Mouse (Mus musculus) hindbrain, embryonic 10.5 days (tissue): ENCODE data around the gene Gpbar1. TPM values are rescaled to one million over a fixed set of nuclear protein-coding genes. Genes with fewer than 3 reads are reported as not detected.
A peak's percentile ranks its signal among the peaks of the same experiment; 100 is the strongest.
"Not testable (repeated sequence)": the region's sequence is repeated elsewhere in the genome, so short reads cannot be mapped to it uniquely, and the experiment has no call there.

Source experiments
- DNase-seq: peaks from one replicate; pipeline ENCODE4 v3.0.0-alpha.2; 2017; ENCODE audit warnings: low spot score
- H3K27ac ChIP-seq: fragments of 300-500 bp; sonication (generic); 2 replicates; pipeline ENCODE4 v1.5.1; 2016; ENCODE audit warnings: mild to moderate bottlenecking, moderate library complexity
- H3K27me3 ChIP-seq: fragments of 300-500 bp; sonication (generic); 2 replicates; pipeline ENCODE4 v1.6.1; 2016; ENCODE audit warnings: mild to moderate bottlenecking; ENCODE audit not compliant: poor library complexity, insufficient read depth, severe bottlenecking
- H3K36me3 ChIP-seq: fragments of 300-500 bp; sonication (generic); 2 replicates; pipeline ENCODE4 v1.6.1; 2016; ENCODE audit warnings: mild to moderate bottlenecking, moderate library complexity
- H3K4me1 ChIP-seq: fragments of 300-500 bp; sonication (generic); replicated peaks from 2 replicates; pipeline ENCODE4 v1.6.1; 2016; ENCODE audit warnings: mild to moderate bottlenecking
- H3K4me3 ChIP-seq: fragments of 300-500 bp; sonication (generic); 2 replicates; pipeline ENCODE4 v1.5.1; 2016; ENCODE audit warnings: mild to moderate bottlenecking, moderate library complexity
- H3K9me3 ChIP-seq: fragments of 300-500 bp; sonication (generic); 2 replicates; pipeline ENCODE4 v1.6.1; 2016; ENCODE audit warnings: mild to moderate bottlenecking, moderate library complexity
- WGBS: fragments of 180-500 bp; shearing (Covaris S2); methylation state at CpG from one replicate; pipeline ENCODE4 v1.1.7; 2016; 5-methylcytosine and 5-hydroxymethylcytosine counted together
- polyA plus RNA-seq: library from polyadenylated mRNA; unstranded; fragments of >200 nt; fragmentation: Nextera tagmentation; extraction: Ambion mirVana; gene quantifications from 2 replicates; pipeline ENCODE4 v1.2.1, GENCODE M21; 2016

Gene Gpbar1
- polyA plus RNA-seq, 1 experiment from 2014 or later = 0.24 TPM

DNA sequence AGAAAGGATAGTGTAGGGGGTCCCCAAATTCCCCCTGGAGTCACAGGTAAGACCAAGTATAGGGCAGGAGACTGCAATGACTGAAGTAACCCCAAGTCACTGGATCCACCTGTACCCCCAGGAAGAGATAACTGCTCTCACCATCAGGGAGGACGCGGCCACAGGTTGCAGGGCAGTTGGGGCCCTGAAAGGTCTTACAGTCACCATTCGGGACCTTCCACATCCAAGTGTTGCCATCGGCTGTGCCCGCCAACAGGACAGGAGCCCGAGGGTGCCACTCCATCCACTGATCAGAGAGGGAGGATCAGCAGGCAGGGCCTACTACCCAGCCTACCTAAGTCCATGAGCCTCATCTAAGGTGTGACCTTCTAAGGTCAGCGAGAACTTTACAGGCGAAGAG is 3.5 kb downstream of the Gpbar1 start:
- H3K36me3 ChIP-seq = peaks cover 50% of the 10 kb centered on the region
- H3K4me1 ChIP-seq = peaks cover 38% of the 10 kb centered on the region
- no peak overlapping the region for H3K27ac ChIP-seq
- no peaks in the 10 kb centered on the region for H3K9me3 ChIP-seq
- H3K27me3 ChIP-seq = no peaks in the 10 kb centered on the region
- WGBS = 98% methylated on average over 8 of the region's 8 CpGs
- DNase-seq = no peak
- no peak overlapping the region for H3K4me3 ChIP-seq

DNA sequence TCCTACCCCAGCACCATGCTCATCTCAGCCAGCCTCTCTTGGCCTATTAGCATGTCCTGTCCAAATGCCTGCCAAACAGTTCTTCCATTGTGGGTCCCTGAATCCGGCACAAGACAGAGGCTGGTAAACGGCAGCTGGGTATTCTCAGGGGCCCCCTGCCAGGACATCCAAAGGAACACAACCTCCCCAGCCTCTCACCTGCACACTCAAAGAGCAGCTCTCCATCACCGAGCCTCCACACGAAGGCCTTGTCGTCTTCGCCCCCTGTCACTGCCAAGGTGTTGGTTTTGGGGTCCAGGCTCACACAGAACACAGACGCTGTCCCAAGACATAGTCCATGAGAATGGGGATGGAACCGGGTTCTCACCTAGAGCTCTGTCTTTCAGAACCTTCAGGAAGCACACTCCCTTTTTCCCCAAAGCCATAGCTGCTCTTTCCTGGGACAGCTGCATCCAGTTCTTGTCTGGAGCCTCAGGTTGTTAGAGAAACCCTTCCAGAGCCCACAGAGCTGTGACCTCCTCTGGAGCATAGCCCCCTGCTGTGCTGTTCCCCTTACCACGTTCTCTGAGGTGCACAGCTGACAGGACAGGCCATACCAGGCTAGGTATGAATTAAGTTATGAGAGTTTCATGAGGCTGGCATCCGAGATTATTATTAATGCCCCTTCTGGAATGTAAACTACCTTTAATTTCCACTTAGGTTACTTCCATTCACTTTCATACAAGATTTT is 4.7 kb downstream of the Gpbar1 start:
- Histone ChIP-seq H3K27ac (no peak overlapping the region), H3K36me3 (peaks cover 50% of the 10 kb centered on the region), H3K4me3 (peak overlapping the region; percentile 13; the same call in 1 of the 2 replicates), H3K4me1 (peaks cover 37% of the 10 kb centered on the region), H3K27me3 (no peaks in the 10 kb centered on the region), H3K9me3 (no peaks in the 10 kb centered on the region)
- no peak for DNase-seq
- WGBS = 89% methylated on average over 10 of the region's 10 CpGs

DNA sequence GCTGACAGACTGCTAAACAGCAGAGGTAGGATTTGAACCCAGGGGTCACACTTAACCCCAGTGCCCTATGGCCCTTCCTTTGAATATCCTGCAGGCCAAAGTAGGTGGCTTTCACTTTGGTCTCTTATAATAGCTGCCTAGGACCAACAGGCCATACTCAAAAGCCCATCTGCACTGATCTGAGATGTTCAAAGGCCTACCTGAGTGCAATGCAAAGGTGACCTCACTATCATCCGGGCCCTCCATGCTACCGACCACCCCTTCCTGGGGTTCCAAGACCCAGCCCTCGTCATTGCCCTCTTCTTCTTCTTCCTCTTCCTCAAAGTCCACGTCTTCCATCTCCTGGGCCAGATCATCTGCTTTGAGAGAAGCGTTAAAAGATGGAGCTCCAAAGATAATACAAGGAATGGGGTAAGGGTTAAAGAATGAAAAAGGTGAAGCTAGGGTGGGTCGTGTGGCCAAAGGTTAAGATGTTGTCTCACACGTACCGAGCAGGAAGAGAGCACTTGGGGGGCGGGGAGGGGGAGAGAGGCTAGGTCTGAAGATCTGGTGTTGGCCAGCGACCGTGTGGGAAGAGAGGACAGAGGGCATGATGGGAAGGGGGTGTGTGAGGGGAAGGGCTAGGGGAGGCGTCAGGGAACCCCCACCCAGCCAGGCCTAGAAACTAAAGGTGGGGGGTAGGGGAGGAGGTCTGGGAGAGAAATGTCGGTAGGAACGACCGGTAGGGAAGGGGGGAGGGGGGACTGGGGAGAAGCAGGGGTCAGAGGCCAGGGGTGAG is 5.5 kb downstream of the Gpbar1 start:
- Histone ChIP-seq H3K27me3 (no peaks in the 10 kb centered on the region), H3K36me3 (peaks cover 52% of the 10 kb centered on the region), H3K27ac (peak overlapping the region; percentile 88), H3K9me3 (no peaks in the 10 kb centered on the region), H3K4me1 (peaks cover 31% of the 10 kb centered on the region), H3K4me3 (peak overlapping the region; percentile 81)
- WGBS = 14% methylated on average over 15 of the region's 15 CpGs
- DNase-seq = no peak

DNA sequence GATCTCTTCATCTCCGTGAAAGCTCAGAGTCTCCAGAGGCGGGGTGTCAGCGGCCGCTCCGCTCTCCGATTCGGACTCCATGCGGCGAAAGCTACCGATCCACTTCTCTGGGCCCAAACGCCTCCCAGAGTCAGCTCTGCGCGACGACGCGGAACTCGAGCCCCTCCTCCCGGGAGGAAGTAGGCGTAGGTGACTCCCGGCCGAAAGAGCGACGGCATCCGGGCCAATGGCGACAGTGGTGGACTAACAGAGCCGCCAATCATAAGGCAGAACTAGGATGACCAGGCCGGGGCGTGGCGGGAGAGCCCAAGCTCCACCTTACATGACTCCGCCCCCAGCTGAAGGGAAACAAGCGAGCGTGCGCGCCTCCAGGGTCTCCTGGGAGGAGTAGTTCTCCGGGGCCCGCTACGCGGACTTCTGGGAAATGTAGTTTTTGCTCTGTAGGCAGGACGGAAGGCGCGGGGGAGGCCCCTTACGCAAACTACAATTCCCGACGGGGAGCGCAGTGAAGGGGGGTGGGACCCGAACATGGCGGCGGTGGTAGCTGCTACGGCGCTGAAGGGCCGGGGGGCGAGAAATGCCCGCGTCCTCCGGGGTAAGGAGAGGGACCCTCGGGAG is 6.3 kb downstream of the Gpbar1 start, which contains the start of the genes Aamp and Pnkd:
Gene Aamp, minus strand, starts transcription at position 196 of the 618 bp plus-strand sequence.
Gene Pnkd, plus strand, starts transcription at position 388 of the 618 bp plus-strand sequence.
- Histone ChIP-seq H3K4me1 (peaks cover 31% of the 10 kb centered on the region), H3K36me3 (peaks cover 52% of the 10 kb centered on the region), H3K27ac (peak within 1 kb of the TSS; percentile 88), H3K4me3 (peak within 1 kb of the TSS; percentile 81), H3K27me3 (no peaks in the 10 kb centered on the region), H3K9me3 (no peaks in the 10 kb centered on the region)
- under 1% methylated on average over 56 of the region's 56 CpGs for WGBS
- peak; percentile 100 for DNase-seq

DNA sequence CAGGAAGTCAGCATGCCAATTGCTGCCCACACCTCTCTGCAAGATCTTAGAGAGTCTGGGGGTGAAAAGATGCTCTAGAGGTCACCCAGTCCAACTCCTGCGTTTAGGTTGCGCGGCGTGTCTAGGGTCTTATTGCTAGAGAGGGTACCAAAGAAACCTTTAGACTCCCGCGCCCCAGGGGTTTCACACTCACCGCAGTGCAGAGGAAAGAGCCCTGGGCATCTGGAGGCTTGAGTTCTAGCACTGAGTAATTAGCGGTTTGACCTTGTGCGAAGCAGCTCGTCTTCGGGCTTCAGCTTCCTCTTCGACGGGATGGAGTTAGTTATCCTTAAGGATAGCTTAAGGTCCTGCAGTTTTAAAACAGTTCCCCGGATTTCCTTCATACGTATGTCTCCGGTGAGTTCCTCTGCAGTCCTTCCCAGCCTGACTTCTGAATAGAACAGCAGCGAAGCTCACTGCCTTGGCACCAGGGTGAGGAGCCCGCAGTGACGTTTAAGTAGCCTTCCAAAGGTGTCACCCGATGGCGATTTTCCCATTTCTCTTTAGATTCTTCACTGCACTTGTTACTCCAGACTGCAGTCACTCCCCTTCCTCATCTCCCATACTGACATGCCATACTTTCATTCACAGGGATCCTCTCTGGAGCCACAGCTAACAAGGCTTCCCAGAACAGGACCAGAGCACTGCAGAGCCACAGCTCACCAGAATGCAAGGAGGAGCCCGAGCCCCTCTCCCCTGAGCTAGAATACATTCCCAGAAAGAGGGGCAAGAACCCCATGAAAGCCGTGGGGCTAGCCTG is 7.1 kb downstream of the Gpbar1 start:
- peak overlapping the region; percentile 81 for H3K4me3 ChIP-seq
- H3K9me3 ChIP-seq = no peaks in the 10 kb centered on the region
- WGBS = 4% methylated on average over 23 of the region's 23 CpGs
- H3K27ac ChIP-seq = peak overlapping the region; percentile 88
- H3K4me1 ChIP-seq = peaks cover 31% of the 10 kb centered on the region
- no peaks in the 10 kb centered on the region for H3K27me3 ChIP-seq
- H3K36me3 ChIP-seq = peaks cover 52% of the 10 kb centered on the region
- DNase-seq = no peak

DNA sequence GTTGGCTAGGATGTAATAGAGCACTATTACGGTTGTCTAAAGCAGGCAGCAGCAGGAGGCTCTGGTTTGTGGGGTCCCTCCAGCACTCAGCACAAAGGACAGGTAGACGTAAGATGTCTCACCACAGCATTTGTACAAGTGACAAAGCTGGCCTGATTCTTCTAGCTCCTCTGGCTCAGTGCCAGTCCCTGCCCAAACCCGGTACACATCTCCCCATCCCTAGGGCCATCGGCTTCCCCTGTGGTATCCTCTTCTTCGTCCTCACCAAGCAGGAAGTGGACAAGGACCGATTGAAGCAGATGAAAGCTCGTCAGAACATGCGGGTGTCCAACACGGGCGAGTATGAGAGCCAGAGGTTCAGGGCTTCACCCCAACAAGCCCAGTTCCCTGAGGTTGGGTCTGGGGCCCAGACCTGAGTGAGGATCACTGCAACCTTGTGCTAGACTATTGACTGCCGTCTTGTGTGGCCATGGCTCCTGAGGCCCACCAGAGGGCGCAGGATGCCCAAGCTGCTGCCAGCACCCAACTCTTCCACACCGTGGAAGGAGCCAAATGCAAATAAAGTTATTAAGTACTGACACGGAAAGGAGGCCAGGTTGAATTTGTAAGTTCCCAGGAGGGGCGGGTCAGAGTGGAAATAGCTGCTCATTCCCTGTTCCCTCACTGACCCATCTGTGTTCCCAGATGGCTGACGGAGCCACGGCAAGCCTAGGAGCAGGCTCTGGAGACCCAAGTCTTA is 8.7 kb downstream of the Gpbar1 start:
- not testable (repeated sequence) for H3K27ac ChIP-seq, DNase-seq, H3K27me3 ChIP-seq, H3K9me3 ChIP-seq, H3K4me3 ChIP-seq
- 60% methylated on average over 15 of the region's 17 CpGs for WGBS
- H3K36me3 ChIP-seq = peaks cover 51% of the 10 kb centered on the region
- H3K4me1 ChIP-seq = peaks cover 31% of the 10 kb centered on the region

DNA sequence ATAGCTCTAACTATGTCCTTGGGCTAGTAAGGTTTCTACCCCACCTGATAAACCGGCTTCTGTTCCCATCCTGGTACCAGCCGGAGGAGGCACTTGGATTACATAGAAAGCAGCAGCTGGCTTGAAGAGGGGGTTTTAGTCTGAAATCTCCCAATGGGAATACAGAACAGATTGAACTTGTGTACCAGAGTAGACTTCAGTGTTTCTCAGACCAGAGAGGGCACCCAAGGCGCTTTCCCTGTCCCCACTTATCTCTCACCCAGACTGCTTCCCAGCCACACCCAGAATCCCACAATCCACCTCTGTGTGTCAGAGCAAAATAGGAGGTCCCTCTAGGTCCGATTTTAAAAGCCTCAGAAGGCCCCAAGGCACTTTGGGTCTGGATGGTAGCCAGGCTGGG is 10.0 kb downstream of the Gpbar1 start:
- peaks cover 47% of the 10 kb centered on the region for H3K36me3 ChIP-seq
- H3K27me3 ChIP-seq = no peaks in the 10 kb centered on the region
- H3K4me1 ChIP-seq = peaks cover 23% of the 10 kb centered on the region
- H3K4me3 ChIP-seq = no peak overlapping the region
- no peak overlapping the region for H3K27ac ChIP-seq
- 83% methylated on average over 4 of the region's 4 CpGs for WGBS
- no peak for DNase-seq
- H3K9me3 ChIP-seq = no peaks in the 10 kb centered on the region

DNA sequence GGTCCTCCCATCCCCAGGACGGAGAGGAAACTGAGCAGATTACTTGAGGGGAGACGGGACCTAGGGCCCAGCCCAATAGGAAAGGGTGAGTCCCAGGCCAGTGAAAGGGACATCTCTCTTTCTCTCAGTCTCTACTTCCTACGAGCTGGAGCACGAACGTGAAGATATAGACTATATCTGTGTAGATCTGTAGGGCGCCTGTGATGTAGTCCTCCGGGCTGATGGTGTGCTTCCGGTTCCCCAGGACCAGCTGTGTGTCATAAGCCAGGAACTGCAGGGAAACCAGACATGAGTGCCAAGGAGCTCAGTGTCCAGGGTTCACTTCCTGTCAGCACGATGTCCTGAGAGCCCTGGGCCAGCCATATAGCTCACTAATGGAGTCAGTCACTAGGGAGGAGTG is 10.9 kb downstream of the Gpbar1 start:
- H3K27me3 ChIP-seq = no peaks in the 10 kb centered on the region
- WGBS = 90% methylated on average over 9 of the region's 9 CpGs
- peaks cover 51% of the 10 kb centered on the region for H3K36me3 ChIP-seq
- H3K27ac ChIP-seq = no peak overlapping the region
- no peak overlapping the region for H3K4me3 ChIP-seq
- peaks cover 16% of the 10 kb centered on the region for H3K4me1 ChIP-seq
- H3K9me3 ChIP-seq = no peaks in the 10 kb centered on the region
- no peak for DNase-seq

DNA sequence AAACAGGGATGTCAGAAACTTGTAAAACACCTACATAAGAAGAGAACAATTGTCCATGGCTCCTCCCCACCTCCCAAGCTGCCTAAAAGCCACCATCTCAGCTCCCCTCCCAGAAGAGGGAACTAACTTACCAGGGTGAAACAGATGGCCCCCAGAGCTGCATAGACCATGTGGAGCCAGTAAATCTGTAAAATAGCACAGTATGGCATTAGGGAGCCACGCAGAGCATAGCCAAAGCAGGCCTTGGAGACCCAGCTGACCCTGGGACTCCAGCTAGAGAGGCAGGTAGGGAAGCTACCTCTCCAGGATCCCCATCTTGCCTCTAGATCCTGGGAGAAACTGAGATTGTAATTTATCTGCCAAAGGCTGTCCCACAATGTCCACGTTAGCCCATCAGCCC is 11.4 kb downstream of the Gpbar1 start:
- Histone ChIP-seq H3K4me1 (peaks cover 17% of the 10 kb centered on the region), H3K9me3 (no peaks in the 10 kb centered on the region), H3K27me3 (no peaks in the 10 kb centered on the region), H3K36me3 (peaks cover 52% of the 10 kb centered on the region), H3K27ac (no peak overlapping the region), H3K4me3 (no peak overlapping the region)
- WGBS = 90% methylated on average over 2 of the region's 2 CpGs
- no peak for DNase-seq

DNA sequence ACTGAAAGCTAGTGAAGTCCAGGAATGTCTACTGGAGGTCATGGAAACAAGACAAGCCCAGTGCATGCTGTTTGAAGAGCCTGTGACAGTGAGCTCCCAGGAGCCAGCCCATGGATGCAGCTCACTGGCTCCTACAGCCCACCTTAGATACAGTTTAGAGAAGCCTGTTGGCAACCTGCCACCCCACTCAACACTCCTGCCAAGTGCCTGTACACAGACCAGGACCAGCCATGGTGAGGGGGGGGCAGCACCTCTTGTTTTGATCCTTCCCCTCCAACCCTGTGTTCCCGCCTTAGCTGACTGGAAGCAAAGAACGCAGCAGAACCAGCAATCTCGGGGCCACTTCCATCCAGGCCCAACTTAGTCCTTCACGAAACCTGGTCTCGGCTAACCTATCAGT is 11.8 kb downstream of the Gpbar1 start:
- peaks cover 52% of the 10 kb centered on the region for H3K36me3 ChIP-seq
- DNase-seq = no peak
- peaks cover 19% of the 10 kb centered on the region for H3K4me1 ChIP-seq
- H3K27ac ChIP-seq = no peak overlapping the region
- WGBS = 94% methylated on average over 5 of the region's 5 CpGs
- no peak overlapping the region for H3K4me3 ChIP-seq
- no peaks in the 10 kb centered on the region for H3K9me3 ChIP-seq
- H3K27me3 ChIP-seq = no peaks in the 10 kb centered on the region

DNA sequence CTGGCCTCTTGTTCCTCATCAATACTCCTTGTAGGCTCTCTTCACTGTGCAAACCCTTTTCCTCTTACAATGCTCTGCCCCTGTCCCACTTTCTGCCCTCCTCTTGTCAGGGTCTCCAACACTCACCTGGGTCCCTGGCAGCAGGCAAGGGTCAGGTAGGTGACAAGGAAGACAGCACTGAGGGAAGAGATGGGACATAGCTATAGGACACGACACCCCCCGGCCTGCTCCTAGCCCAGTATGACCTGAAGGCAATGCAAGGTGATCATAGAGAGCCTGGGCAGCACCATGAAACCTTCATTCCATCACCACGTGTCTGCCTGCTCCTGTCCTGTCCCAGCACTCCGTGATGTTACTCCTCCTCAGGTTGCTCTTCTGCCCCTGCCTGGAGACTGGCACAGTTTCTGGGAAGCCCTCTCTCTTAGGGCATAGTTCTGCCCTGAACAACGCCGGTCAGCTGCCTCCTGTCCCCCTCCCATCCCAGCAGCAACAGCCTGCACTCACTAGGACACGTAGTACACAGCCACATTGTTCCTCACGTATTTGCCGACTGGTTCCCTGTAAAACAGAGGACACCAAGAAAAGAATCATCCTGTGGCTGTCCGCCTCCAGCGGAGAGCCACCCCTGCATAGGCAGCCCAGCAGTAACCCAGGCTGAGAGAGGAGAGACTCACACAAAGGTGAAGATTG is 14.1 kb downstream of the Gpbar1 start:
- H3K27me3 ChIP-seq = no peaks in the 10 kb centered on the region
- H3K36me3 ChIP-seq = peaks cover 60% of the 10 kb centered on the region
- WGBS = 84% methylated on average over 11 of the region's 11 CpGs
- no peaks in the 10 kb centered on the region for H3K9me3 ChIP-seq
- no peak for DNase-seq
- no peak overlapping the region for H3K4me3 ChIP-seq
- no peak overlapping the region for H3K27ac ChIP-seq
- peaks cover 28% of the 10 kb centered on the region for H3K4me1 ChIP-seq
